Mouse (Mus musculus) G1E-ER4 (cell line): ENCODE data around the gene Phldb3. TPM values are rescaled to one million over a fixed set of nuclear protein-coding genes. Genes with fewer than 3 reads are reported as not detected.

Experiments used
- GATA1 ChIP-seq: IDR thresholded peaks from one replicate; pipeline ENCODE4 v1.8.0; 2012; ENCODE audit warnings: low read length, inconsistent platforms
- polyA plus RNA-seq: library from polyadenylated mRNA; stranded (reverse); fragments of >175 nt; gene quantifications from 2 replicates; pipeline ENCODE4 v1.2.3, GENCODE M21; 2012

Phldb3 gene
- polyA plus RNA-seq, 1 experiment, result 3.3 TPM

- TF ChIP-seq GATA1, result no peak
These were observed 1.8 kb downstream of the Phldb3 start for GRCm38 (mm10) chr7:24612308-24612910.

- no peak for TF ChIP-seq GATA1
These were observed 4.3 kb downstream of the Phldb3 start for GRCm38 (mm10) chr7:24614816-24615215.

- no peak for TF ChIP-seq GATA1
These were observed 7.2 kb downstream of the Phldb3 start for GRCm38 (mm10) chr7:24617763-24618162.

GRCm38 (mm10) chr7:24619671-24620397 lies 9.3 kb downstream of the Phldb3 start:
- no peak for TF ChIP-seq GATA1

- TF ChIP-seq GATA1, result no peak
These were observed 10.6 kb downstream of the Phldb3 start for GRCm38 (mm10) chr7:24621193-24621592.

GRCm38 (mm10) chr7:24622967-24623366 lies 12.4 kb downstream of the Phldb3 start:
- no peak for TF ChIP-seq GATA1

- no peak for TF ChIP-seq GATA1
These were observed 18.4 kb downstream of the Phldb3 start for GRCm38 (mm10) chr7:24628685-24629610.

GRCm38 (mm10) chr7:24629672-24630071 lies 19.1 kb downstream of the Phldb3 start:
- no peak for TF ChIP-seq GATA1

- no peak for TF ChIP-seq GATA1
These were observed 19.7 kb downstream of the Phldb3 start for GRCm38 (mm10) chr7:24630116-24630880.

- no peak for TF ChIP-seq GATA1
These were observed 25.7 kb downstream of the Phldb3 start, which contains the start of gene Lypd3 for GRCm38 (mm10) chr7:24636264-24636663. Lypd3 (plus strand) TSS chr7:24636550.

GRCm38 (mm10) chr7:24637046-24637445 lies 26.5 kb downstream of the Phldb3 start:
- no peak for TF ChIP-seq GATA1

GRCm38 (mm10) chr7:24638026-24638856 lies 27.7 kb downstream of the Phldb3 start:
- no peak for TF ChIP-seq GATA1

GRCm38 (mm10) chr7:24640450-24640849 lies 29.9 kb downstream of the Phldb3 start:
- TF ChIP-seq GATA1, result no peak

GRCm38 (mm10) chr7:24642491-24642890 lies 31.9 kb downstream of the Phldb3 start:
- no peak for TF ChIP-seq GATA1
